Mouse (Mus musculus) MEL (cell line): ENCODE data around the gene Pde4dip. TPM values are rescaled to one million over a fixed set of nuclear protein-coding genes. Genes with fewer than 3 reads are reported as not detected.

Experiments
- DNase-seq: peaks from one replicate; pipeline ENCODE4 v3.0.0; 2011; ENCODE audit warnings: low read depth, low spot score
- H3K27ac ChIP-seq: 2 replicates; pipeline ENCODE4 v1.5.1; 2012; ENCODE audit warnings: low read depth, mild to moderate bottlenecking, control low read depth, low read length, moderate library complexity; ENCODE audit not compliant: control insufficient read depth
- H3K27me3 ChIP-seq, 2 experiments: fragments of 150-350 bp in 1 of 2; sonication (generic) in 1 of 2; 2 replicates each; pipeline ENCODE4 v1.6.1; 2012; ENCODE audit warnings: low read length in 2 of 2, mild to moderate bottlenecking in 2 of 2, improper control_type of control experiment in 1 of 2, moderate library complexity in 1 of 2; ENCODE audit not compliant: insufficient read depth in 2 of 2, control insufficient read depth in 1 of 2
- H3K36me3 ChIP-seq, 2 experiments: 2 replicates each; pipeline ENCODE4 v1.6.1; 2012 to 2014; ENCODE audit warnings: low read length in 2 of 2, improper control_type of control experiment in 1 of 2, inconsistent platforms in 1 of 2, mild to moderate bottlenecking in 1 of 2; ENCODE audit not compliant: insufficient read depth in 2 of 2, control insufficient read depth in 1 of 2
- H3K4me1 ChIP-seq, 2 experiments: fragments of 150-350 bp in 1 of 2; sonication (generic) in 1 of 2; 2 replicates each; pipeline ENCODE4 v1.6.1; 2012; ENCODE audit warnings: low read length in 2 of 2, improper control_type of control experiment in 1 of 2, mild to moderate bottlenecking in 1 of 2; ENCODE audit not compliant: insufficient read depth in 2 of 2, control insufficient read depth in 1 of 2
- H3K4me3 ChIP-seq, 2 experiments: fragments of 150-350 bp in 1 of 2; sonication (generic) in 1 of 2; 2 replicates each; pipeline ENCODE4 v1.5.1; 2012; ENCODE audit warnings: low read depth in 2 of 2, low read length in 2 of 2, mild to moderate bottlenecking in 2 of 2, moderate library complexity in 2 of 2, control low read depth in 1 of 2, improper control_type of control experiment in 1 of 2; ENCODE audit not compliant: control insufficient read depth in 1 of 2, insufficient read depth in 1 of 2
- H3K79me2 ChIP-seq: 2 replicates; pipeline ENCODE4 v1.6.1; 2012; ENCODE audit warnings: mild to moderate bottlenecking, low read length, moderate library complexity; ENCODE audit not compliant: control insufficient read depth, poor library complexity, insufficient read depth
- H3K9ac ChIP-seq: 2 replicates; pipeline ENCODE4 v1.6.1; 2012; ENCODE audit warnings: low read depth, mild to moderate bottlenecking, control low read depth, low read length, moderate library complexity; ENCODE audit not compliant: control insufficient read depth, poor library complexity, severe bottlenecking
- H3K9me3 ChIP-seq: fragments of 150-350 bp; sonication (generic); replicated peaks from 2 replicates; pipeline ENCODE4 v1.6.1; 2012; ENCODE audit warnings: mild to moderate bottlenecking, low read length, improper control_type of control experiment, moderate library complexity; ENCODE audit not compliant: insufficient read depth
- E2F4 ChIP-seq: IDR thresholded peaks from 2 replicates; pipeline ENCODE4 v1.6.1; 2011; ENCODE audit warnings: low read depth, low read length, improper control_type of control experiment, borderline replicate concordance
- ETS1 ChIP-seq: IDR thresholded peaks from 2 replicates; pipeline ENCODE4 v1.6.1; 2012; ENCODE audit warnings: low read depth, mild to moderate bottlenecking, inconsistent platforms, low read length, improper control_type of control experiment, moderate library complexity
- GABPA ChIP-seq: IDR thresholded peaks from 2 replicates; pipeline ENCODE4 v1.6.1; 2012; ENCODE audit warnings: low read depth, mild to moderate bottlenecking, inconsistent platforms, low read length, improper control_type of control experiment, moderate library complexity
- HCFC1 ChIP-seq: IDR thresholded peaks from 2 replicates; pipeline ENCODE4 v1.6.1; 2012; ENCODE audit warnings: low read depth, mild to moderate bottlenecking, inconsistent platforms, low read length, improper control_type of control experiment, moderate library complexity
- JUND ChIP-seq: IDR thresholded peaks from 2 replicates; pipeline ENCODE4 v1.6.1; 2011; ENCODE audit warnings: low read depth, mild to moderate bottlenecking, improper control_type of control experiment, low read length
- KAT2A ChIP-seq: conservative IDR thresholded peaks from 2 replicates; pipeline ENCODE4 v1.6.1; 2012; ENCODE audit warnings: low read depth, low read length, improper control_type of control experiment, inconsistent platforms
- MYB ChIP-seq: IDR thresholded peaks from 2 replicates; pipeline ENCODE4 v1.6.1; 2011; ENCODE audit warnings: mild to moderate bottlenecking, low read depth, low read length, improper control_type of control experiment
- MYC ChIP-seq: IDR thresholded peaks from 2 replicates; pipeline ENCODE4 v1.6.1; 2011; ENCODE audit warnings: low read depth, mild to moderate bottlenecking, low read length, improper control_type of control experiment, moderate library complexity
- NELFE ChIP-seq: IDR thresholded peaks from 2 replicates; pipeline ENCODE4 v1.6.1; 2011; ENCODE audit warnings: low read depth, low read length, improper control_type of control experiment
- NRF1 ChIP-seq: IDR thresholded peaks from 2 replicates; pipeline ENCODE4 v1.6.1; 2014; ENCODE audit warnings: low read depth, mild to moderate bottlenecking, inconsistent platforms, low read length, improper control_type of control experiment, moderate library complexity; ENCODE audit not compliant: poor library complexity, insufficient read depth, severe bottlenecking
- POLR2AphosphoS5 ChIP-seq: IDR thresholded peaks from 2 replicates; pipeline ENCODE4 v1.6.1; 2012; ENCODE audit warnings: low read depth, borderline replicate concordance, mild to moderate bottlenecking, inconsistent platforms, low read length, moderate library complexity, mixed read lengths
- SIN3A ChIP-seq: IDR thresholded peaks from 2 replicates; pipeline ENCODE4 v1.6.1; 2012; ENCODE audit warnings: low read length, improper control_type of control experiment, inconsistent platforms
- TBP ChIP-seq: IDR thresholded peaks from 2 replicates; pipeline ENCODE4 v1.8.0; 2011; ENCODE audit warnings: low read depth, low read length, improper control_type of control experiment
- UBTF ChIP-seq: IDR thresholded peaks from 2 replicates; pipeline ENCODE4 v1.6.1; 2012; ENCODE audit warnings: low read depth, mild to moderate bottlenecking, inconsistent platforms, low read length, improper control_type of control experiment, moderate library complexity, borderline replicate concordance; ENCODE audit not compliant: insufficient read depth
- USF1 ChIP-seq: IDR thresholded peaks from 2 replicates; pipeline ENCODE4 v1.6.1; 2014; ENCODE audit warnings: low read depth, mild to moderate bottlenecking, inconsistent platforms, low read length, improper control_type of control experiment, moderate library complexity
- ZKSCAN1 ChIP-seq: IDR thresholded peaks from 2 replicates; pipeline ENCODE4 v1.6.1; 2012; ENCODE audit warnings: low read depth, mild to moderate bottlenecking, inconsistent platforms, low read length, improper control_type of control experiment, moderate library complexity
- ZNF384 ChIP-seq: IDR thresholded peaks from 2 replicates; pipeline ENCODE4 v1.6.1; 2012; ENCODE audit warnings: low read depth, mild to moderate bottlenecking, inconsistent platforms, low read length, improper control_type of control experiment
- polyA plus RNA-seq, 2 experiments: library from polyadenylated mRNA; stranded (reverse) in 1 of 2; unstranded in 1 of 2; fragments of >175 nt in 1 of 2; fragments of >200 nt in 1 of 2; gene quantifications; 2 replicates each; pipeline versions ENCODE4 v1.2.1 to v1.2.4; 2012; ENCODE audit warnings: low replicate concordance in 2 of 2, low read depth in 1 of 2; ENCODE audit not compliant: insufficient read length in 2 of 2, insufficient read depth in 1 of 2, missing spikeins in 1 of 2
- total RNA-seq: library from RNA; depleted of rRNA; stranded (reverse); fragments of 300-350 nt; gene quantifications from 2 replicates; pipeline ENCODE4 v1.2.3, GENCODE M21; 2012; rRNA removed

Pde4dip gene
- total and polyA plus RNA-seq, 3 experiments, result 47.6 to 52.4 TPM; not detected in 1

DNA sequence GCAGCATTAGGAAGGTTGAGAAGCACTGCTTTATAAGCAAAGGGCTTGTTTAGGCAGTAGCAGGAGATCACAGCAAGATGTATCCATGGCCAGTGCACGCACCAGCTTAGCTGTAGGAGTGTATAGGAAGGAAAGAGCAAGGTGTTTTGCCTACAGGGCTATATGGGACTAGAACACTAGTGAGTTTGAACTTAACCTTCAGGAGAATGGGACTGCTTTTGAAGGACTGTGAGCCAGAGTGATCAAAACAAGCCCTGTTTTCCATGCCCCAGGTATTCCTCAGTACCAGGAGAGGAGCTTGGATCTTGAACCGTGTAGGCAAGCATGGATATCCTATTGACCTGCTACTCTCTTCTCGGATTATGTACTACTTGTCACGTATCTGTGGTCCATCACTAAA, 247.1 kb downstream of the Pde4dip start:
- Histone ChIP-seq H3K4me1 (no peaks in the 10 kb centered on the region), H3K79me2 (no peaks in the 10 kb centered on the region)
- no peak for TF ChIP-seq HCFC1
- no peak for TF ChIP-seq NRF1
- TF ChIP-seq E2F4, result no peak
- no peak for TF ChIP-seq MYB
- TF ChIP-seq ZNF384, result no peak
- TF ChIP-seq POLR2AphosphoS5, result no peak
- no peak for TF ChIP-seq MYC
- no peak for TF ChIP-seq UBTF
- TF ChIP-seq USF1, result no peak
- no peak for TF ChIP-seq ZKSCAN1
- TF ChIP-seq GABPA, result no peak
- no peak for TF ChIP-seq NELFE
- no peak for TF ChIP-seq ETS1
- TF ChIP-seq TBP, result no peak
- TF ChIP-seq KAT2A, result no peak
- TF ChIP-seq SIN3A, result no peak
- no peak for TF ChIP-seq JUND
- TF ChIP-seq, all 39 proteins: peak for 0
- Histone ChIP-seq H3K27ac (no peak overlapping the region), H3K27me3 (peaks cover 14 to 28% of the 10 kb centered on the region in 2 experiments), H3K9ac (no peak overlapping the region), H3K4me3 (no peak overlapping the region), H3K36me3 (no peaks in the 10 kb centered on the region), H3K9me3 (no peaks in the 10 kb centered on the region)
- no peak for DNase-seq

Other genes starting within 250 kb of the Pde4dip start
- gene Prkab2, start 230.5 kb downstream of the Pde4dip start, total RNA-seq, result 2.5 and 3.3 TPM in 2 replicates
- 1 to 10 TPM in 1 of 2 experiments, not detected in 1; 7.0 TPM for gene Prkab2, start 230.5 kb downstream of the Pde4dip start, polyA plus RNA-seq
- gene Gm17651, start 214.0 kb downstream of the Pde4dip start, total RNA-seq, result not detected in 2 replicates
- not detected for gene Gm17651, start 214.0 kb downstream of the Pde4dip start, polyA plus RNA-seq
- gene Sec22b, start 12.5 kb upstream of the Pde4dip start, total RNA-seq, result 35.3 and 36.8 TPM in 2 replicates
- 10 to 100 TPM in 1 of 2 experiments, not detected in 1; 43.3 TPM for gene Sec22b, start 12.5 kb upstream of the Pde4dip start, polyA plus RNA-seq
- 16.6 and 22.7 TPM in 2 replicates for gene Notch2, start 124.8 kb upstream of the Pde4dip start, total RNA-seq
- 10 to 100 TPM; 16.2 to 36.6 TPM for gene Notch2, start 124.8 kb upstream of the Pde4dip start, polyA plus RNA-seq